Mouse (Mus musculus) skeletal muscle tissue, postnatal 0 days (tissue): ENCODE data around the gene Xrn2. TPM values are rescaled to one million over a fixed set of nuclear protein-coding genes. Genes with fewer than 3 reads are reported as not detected.

Experiments used
- polyA plus RNA-seq: library from polyadenylated mRNA; unstranded; fragments of >200 nt; fragmentation: Nextera tagmentation; extraction: Ambion mirVana; gene quantifications from 2 replicates; pipeline ENCODE4 v1.2.1, GENCODE M21; 2015

Xrn2 gene
- polyA plus RNA-seq: 29.2 and 29.5 TPM in 2 replicates

GRCm38 (mm10) chr2:147012623-147013184 is at the start of gene Xrn2:
TSS of gene Xrn2 (plus strand) at chr2:147012996.

DNA sequence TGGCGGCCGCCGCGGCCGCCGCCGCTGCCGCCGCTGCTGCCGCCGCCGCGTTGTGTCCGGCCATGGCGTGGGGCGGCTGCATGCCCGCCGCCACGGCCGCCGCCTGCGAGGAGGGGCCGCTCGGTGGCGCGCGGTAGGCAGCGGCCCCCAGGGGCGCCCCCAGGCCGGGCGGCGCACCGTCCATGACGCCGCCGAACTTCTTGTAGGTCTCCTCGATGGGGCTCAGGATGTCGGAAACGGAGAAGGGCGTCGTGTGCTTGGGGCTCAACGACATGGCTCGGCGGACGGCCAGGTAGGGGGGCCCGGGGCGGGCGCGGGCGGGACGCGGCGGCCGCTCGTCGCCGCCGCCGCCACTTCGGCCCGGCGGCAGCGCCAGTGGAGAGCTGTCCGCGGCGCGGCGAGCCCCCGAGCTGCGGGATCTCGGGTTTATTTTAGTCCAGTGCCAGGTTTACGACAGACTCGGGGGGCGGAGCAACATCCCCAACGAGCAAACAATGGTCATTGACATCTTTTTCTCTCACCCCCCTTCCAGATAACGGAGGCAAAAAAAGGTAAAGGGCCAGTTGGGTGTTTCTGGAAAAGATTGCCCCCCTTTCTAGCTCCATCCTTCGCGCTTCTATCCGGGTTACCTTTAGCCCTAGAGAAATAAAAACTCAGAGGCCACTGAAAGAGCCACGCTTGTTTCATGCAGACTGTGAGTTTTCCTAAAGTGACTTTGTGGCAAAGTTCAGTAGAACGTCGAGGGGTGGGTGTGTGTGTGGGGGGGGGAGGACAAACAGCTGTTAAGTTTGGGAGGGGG is 72.5 kb downstream of the Xrn2 start, which contains the start of gene Nkx2-4:
Gene Nkx2-4 (minus strand): TSS at position 374 of the 799 bp plus-strand sequence.

Other genes starting within 250 kb of the Xrn2 start
- gene Kiz, start 157.1 kb upstream of the Xrn2 start, polyA plus RNA-seq: 18.0 and 18.1 TPM in 2 replicates
- gene Nkx2-4, start 72.4 kb downstream of the Xrn2 start, polyA plus RNA-seq: not detected in 2 replicates
- 0.19 and 0.47 TPM in 2 replicates for gene Nkx2-2, start 181.2 kb downstream of the Xrn2 start, polyA plus RNA-seq